ENCODE assay signal across 22 mouse cellular contexts in the genomic region with DNA sequence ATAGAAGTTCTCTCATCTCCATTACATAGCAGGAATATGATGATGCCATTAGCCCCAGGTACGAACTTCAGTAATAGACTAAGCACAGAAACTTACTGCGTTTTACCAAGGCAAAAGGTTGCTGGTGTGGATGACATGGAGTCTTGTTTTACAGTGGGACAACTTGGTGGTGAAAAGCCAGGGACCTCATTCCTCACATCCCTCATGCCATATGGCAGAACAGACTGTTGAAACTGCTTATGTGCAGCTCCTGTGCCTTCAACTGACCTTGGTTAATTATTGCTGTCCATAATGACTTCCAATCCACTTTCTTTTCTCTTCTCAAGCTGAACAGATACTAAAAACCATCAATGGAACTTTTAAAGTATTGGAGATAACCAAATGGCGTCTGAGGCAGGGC.
A peak's percentile ranks its signal among the peaks of the same experiment; 100 is the strongest.
DNase-seq lines count a peak whose midpoint lies in the region; TF ChIP-seq lines count a peak whose summit lies in the region.
"Had no signal": no experiment of that assay in that cellular context is flagged by ENCODE, and none has a peak within 500 bp of the region (broad histone marks: within the 10 kb centered on the region; RNA-seq: fewer than 3 reads in every experiment).

No protein-coding gene starts in this region.

- no peaks in the 10 kb centered on the region for H3K27me3 ChIP-seq in cerebellum, adult 2 months (ENCODE audit: control insufficient read depth, insufficient read depth, low read length)
- H3K27me3 ChIP-seq: CH12.LX; forebrain, embryonic 13.5 days; hindbrain, embryonic 12.5 days; hindbrain, embryonic 15.5 days; intestine, embryonic 15.5 days; Patski had no signal

- intact Hi-C loops in left cerebral cortex, postnatal 25 days (cut with DNase I): no loop called here

- no peak overlapping the region for H3K4me3 ChIP-seq in cerebellum, adult 2 months (replicated peaks; ENCODE audit: insufficient read depth, low read depth, low read length)
- H3K4me3 ChIP-seq: forebrain, embryonic 10.5 days; forebrain, embryonic 13.5 days; heart, adult 2 months; hindbrain, embryonic 12.5 days; hindbrain, embryonic 15.5 days; intestine, embryonic 15.5 days had no signal

- peak; percentile 78 for DNase-seq in cerebellum, adult 11-12 months
- DNase-seq in cerebellum, adult 11 months: no peak
- DNase-seq in brain, adult 2 months (ENCODE audit: low read depth, low spot score): peak; percentile 94
- peak in 1 of 2 experiments; percentile 86 for DNase-seq in cerebellum, adult 2 months
- DNase-seq in cerebellum, adult 9-11 months: peak; percentile 81
- DNase-seq in right cerebral cortex, postnatal 14 days: no peak
- DNase-seq in urinary bladder, adult 2 months (ENCODE audit: low spot score): no peak
- no peak for DNase-seq in left cerebral cortex, postnatal 25 days (ENCODE audit: low spot score in 2 of 2)
- DNase-seq: adrenal gland, postnatal 10 days; adrenal gland, postnatal 36 days; B cell, adult 2 months; gastrocnemius, postnatal 10 days; gastrocnemius, postnatal 36 days; heart, adult 2 months; kidney, adult 18-20 months had no signal

- no peak for TF ChIP-seq CTCF in cerebellum, adult 2 months (IDR thresholded peaks at IDR 0.05; ENCODE audit: borderline replicate concordance, insufficient read depth, low read depth, low read length)

- H3K4me1 ChIP-seq in cerebellum, adult 2 months (ENCODE audit: control insufficient read depth, insufficient read depth, low read length): peaks cover 54% of the 10 kb centered on the region
- H3K4me1 ChIP-seq: forebrain, embryonic 10.5 days; hindbrain, embryonic 12.5 days; hindbrain, embryonic 15.5 days; intestine, embryonic 15.5 days had no signal

- peak overlapping the region; percentile 76 for H3K27ac ChIP-seq in cerebellum, adult 2 months (ENCODE audit: insufficient read depth, low read length)
- H3K27ac ChIP-seq: forebrain, embryonic 10.5 days; forebrain, embryonic 13.5 days; heart, adult 2 months; hindbrain, embryonic 12.5 days; hindbrain, embryonic 15.5 days; intestine, embryonic 15.5 days had no signal

- TF ChIP-seq POLR2A in cerebellum, adult 2 months (IDR thresholded peaks at IDR 0.05; ENCODE audit: borderline replicate concordance, insufficient read depth, low read length): no peak

- 35% methylated on average over 3 of the region's 3 CpGs for WGBS in cerebellum, adult 2 months

Comparison
In these comparisons a context has a peak if more than half of its experiments do, and no peak if none do; other contexts are left out.
1. DNase-seq: peak in cerebellum, adult 11-12 months (single experiment), brain, adult 2 months (single experiment) and cerebellum, adult 9-11 months (single experiment); none in cerebellum, adult 11 months (single experiment), right cerebral cortex, postnatal 14 days (single experiment), urinary bladder, adult 2 months (single experiment) and left cerebral cortex, postnatal 25 days (0 of 2).